Mouse (Mus musculus): ENCODE data around the gene Usp30. TPM values are rescaled to one million over a fixed set of nuclear protein-coding genes. Genes with fewer than 3 reads are reported as not detected.

Gene Usp30
- total RNA-seq, 4 experiments from 2014 or later, result 32.0 to 61.9 (median 50.0) TPM

GRCm38 (mm10) chr5:114157236-114157635 is 92.0 kb downstream of the Usp30 start:
- no peak for DNase-seq

GRCm38 (mm10) chr5:114161424-114161823 is 96.2 kb downstream of the Usp30 start:
- no peak for DNase-seq

GRCm38 (mm10) chr5:114162106-114162815 is 97.0 kb downstream of the Usp30 start:
- no peak for DNase-seq

- DNase-seq, result no peak
Observed at GRCm38 (mm10) chr5:114163117-114163696, 97.9 kb downstream of the Usp30 start.

- no peak for DNase-seq
Observed at GRCm38 (mm10) chr5:114170345-114170744, 105.1 kb downstream of the Usp30 start.

GRCm38 (mm10) chr5:114172936-114173335 is 107.7 kb downstream of the Usp30 start:
- no peak for DNase-seq

GRCm38 (mm10) chr5:114173458-114173857 is 108.2 kb downstream of the Usp30 start:
- no peak for DNase-seq

- DNase-seq, result no peak
Observed at GRCm38 (mm10) chr5:114173877-114174581, 108.8 kb downstream of the Usp30 start.

Other genes starting within 250 kb of the Usp30 start
- 1 to 10 TPM; 4.4 to 8.6 (median 5.9) TPM for gene Selplg, start 232.8 kb upstream of the Usp30 start, total RNA-seq (2022)
- 10 to 100 TPM; 47.0 to 99.8 (median 77.0) TPM for gene Coro1c, start 156.7 kb upstream of the Usp30 start, total RNA-seq (2022)
- 10 to 100 TPM; 17.3 to 32.2 (median 23.3) TPM for gene Ssh1, start 71.6 kb upstream of the Usp30 start, total RNA-seq (2022)
- gene Dao, start 61.8 kb upstream of the Usp30 start, total RNA-seq (2022), result not detected
- 1 to 10 TPM; 3.6 to 5.4 (median 4.9) TPM for gene Svop, start 26.1 kb downstream of the Usp30 start, total RNA-seq (2022)
- 10 to 100 TPM in 3 of 4 experiments, 1 to 10 TPM in 1; 5.8 to 13.5 (median 11.7) TPM for gene Alkbh2, start 62.8 kb downstream of the Usp30 start, total RNA-seq (2022)
- gene Ung, start 64.9 kb downstream of the Usp30 start, total RNA-seq (2022), result 1 to 10 TPM; 2.4 to 3.1 (median 2.8) TPM
- 10 to 100 TPM; 68.9 to 85.3 (median 72.7) TPM for gene Acacb, start 81.1 kb downstream of the Usp30 start, total RNA-seq (2022)
- gene Foxn4, start 208.3 kb downstream of the Usp30 start, total RNA-seq (2022), result not detected
- 1 to 10 TPM in 1 of 4 experiments, under 1 TPM in 3; 0.70 to 1.1 (median 0.81) TPM for gene Myo1h, start 223.7 kb downstream of the Usp30 start, total RNA-seq (2022)